Mouse (Mus musculus) stomach, embryonic 16.5 days (tissue): ENCODE results near the gene Sfxn4. TPM values are rescaled to one million over a fixed set of nuclear protein-coding genes. Genes with fewer than 3 reads are reported as not detected.

ENCODE experiments used
- ATAC-seq: fragments of 200-750 bp; cut with Nextera tagmentation; 2 replicates; pipeline ENCODE4 v1.8.0; 2017; ENCODE audit warnings: moderate number of reproducible peaks, moderate TSS enrichment; ENCODE audit not compliant: insufficient read depth, low FRiP score
- H3K27ac ChIP-seq: fragments of 300-500 bp; sonication (generic); 2 replicates; pipeline ENCODE4 v1.5.1; 2014; ENCODE audit warnings: low read length
- H3K27me3 ChIP-seq: fragments of 300-500 bp; sonication (generic); 2 replicates; pipeline ENCODE4 v1.6.1; 2014; ENCODE audit warnings: low read length, control low read depth, mixed read lengths; ENCODE audit not compliant: control insufficient read depth, insufficient read depth
- H3K36me3 ChIP-seq: fragments of 300-500 bp; sonication (generic); 2 replicates; pipeline ENCODE4 v1.6.1; 2014; ENCODE audit warnings: low read length; ENCODE audit not compliant: control insufficient read depth, insufficient read depth
- H3K4me1 ChIP-seq: fragments of 300-500 bp; sonication (generic); 2 replicates; pipeline ENCODE4 v1.6.1; 2014; ENCODE audit warnings: low read length, control low read depth, mixed read lengths; ENCODE audit not compliant: control insufficient read depth, insufficient read depth
- H3K4me2 ChIP-seq: fragments of 300-500 bp; sonication (generic); 2 replicates; pipeline ENCODE4 v1.6.1; 2014; ENCODE audit warnings: low read depth, low read length, mixed read lengths
- H3K4me3 ChIP-seq: fragments of 300-500 bp; sonication (generic); replicated peaks from 2 replicates; pipeline ENCODE4 v1.5.1; 2014; ENCODE audit warnings: mild to moderate bottlenecking, low read length
- H3K9ac ChIP-seq: fragments of 300-500 bp; sonication (generic); 2 replicates; pipeline ENCODE4 v1.6.1; 2014; ENCODE audit warnings: low read length
- H3K9me3 ChIP-seq: fragments of 300-500 bp; sonication (generic); replicated peaks from 2 replicates; pipeline ENCODE4 v1.6.1; 2016; ENCODE audit warnings: low read length, control low read depth; ENCODE audit not compliant: control insufficient read depth
- WGBS: fragments of 180-500 bp; shearing (Covaris S2); extraction: QIAGEN DNeasy Blood & Tissue Kit; methylation state at CpG from one replicate; pipeline ENCODE4 v1.1.7; 2014; 5-methylcytosine and 5-hydroxymethylcytosine counted together
- polyA plus RNA-seq: library from polyadenylated mRNA; unstranded; fragments of >200 nt; fragmentation: Nextera tagmentation; extraction: Ambion mirVana; gene quantifications from 2 replicates; pipeline ENCODE4 v1.2.1, GENCODE M21; 2015

Sfxn4 gene
- polyA plus RNA-seq, 1 experiment from 2014 or later: 5.7 TPM

DNA sequence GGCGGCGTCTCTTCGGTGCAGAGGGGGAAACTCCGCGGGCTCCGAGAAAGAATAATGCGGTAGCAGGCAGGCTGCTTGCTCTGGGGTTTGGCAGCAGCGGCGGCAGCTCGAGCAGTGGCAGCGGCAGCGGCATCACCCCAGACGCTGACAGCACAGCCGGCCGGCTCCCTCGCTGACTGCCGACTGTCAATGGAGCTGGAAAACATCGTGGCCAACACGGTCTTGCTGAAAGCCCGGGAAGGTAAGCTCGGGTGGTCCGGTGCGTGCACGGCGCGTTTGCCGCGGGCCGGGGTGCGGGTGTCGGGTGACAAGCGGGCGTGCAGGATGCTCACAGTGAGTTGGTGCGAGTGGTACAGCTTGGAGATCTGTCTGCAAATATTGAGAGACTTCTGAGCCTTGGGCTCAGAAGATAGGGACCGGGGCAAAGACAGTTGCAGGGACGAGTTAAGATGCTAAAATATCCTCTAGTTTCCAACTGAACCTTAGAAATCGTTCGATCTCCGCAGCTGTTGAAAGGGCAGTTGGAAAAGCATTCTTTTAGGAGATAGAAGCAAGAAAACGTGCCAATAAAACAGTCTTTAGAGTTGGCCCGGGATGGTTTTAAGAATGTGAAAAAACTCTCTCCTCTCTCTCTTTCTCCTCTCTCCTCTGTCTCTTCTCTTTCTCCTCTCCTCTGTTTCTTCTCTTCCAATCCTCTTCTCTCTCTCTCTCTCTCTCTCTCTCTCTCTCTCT is 29.3 kb upstream of the Sfxn4 start:
- Histone ChIP-seq H3K4me3 (peak overlapping the region; percentile 65), H3K4me2 (peak overlapping the region; percentile 71), H3K9ac (peak overlapping the region; percentile 65), H3K27ac (peak overlapping the region; percentile 84), H3K4me1 (peaks cover 5% of the 10 kb centered on the region; the same call in 1 of the 2 replicates), H3K36me3 (no peaks in the 10 kb centered on the region), H3K27me3 (no peaks in the 10 kb centered on the region), H3K9me3 (no peaks in the 10 kb centered on the region)
- under 1% methylated on average over 41 of the region's 41 CpGs for WGBS
- ATAC-seq: peak; percentile 4; the same call in 1 of the 2 replicates

DNA sequence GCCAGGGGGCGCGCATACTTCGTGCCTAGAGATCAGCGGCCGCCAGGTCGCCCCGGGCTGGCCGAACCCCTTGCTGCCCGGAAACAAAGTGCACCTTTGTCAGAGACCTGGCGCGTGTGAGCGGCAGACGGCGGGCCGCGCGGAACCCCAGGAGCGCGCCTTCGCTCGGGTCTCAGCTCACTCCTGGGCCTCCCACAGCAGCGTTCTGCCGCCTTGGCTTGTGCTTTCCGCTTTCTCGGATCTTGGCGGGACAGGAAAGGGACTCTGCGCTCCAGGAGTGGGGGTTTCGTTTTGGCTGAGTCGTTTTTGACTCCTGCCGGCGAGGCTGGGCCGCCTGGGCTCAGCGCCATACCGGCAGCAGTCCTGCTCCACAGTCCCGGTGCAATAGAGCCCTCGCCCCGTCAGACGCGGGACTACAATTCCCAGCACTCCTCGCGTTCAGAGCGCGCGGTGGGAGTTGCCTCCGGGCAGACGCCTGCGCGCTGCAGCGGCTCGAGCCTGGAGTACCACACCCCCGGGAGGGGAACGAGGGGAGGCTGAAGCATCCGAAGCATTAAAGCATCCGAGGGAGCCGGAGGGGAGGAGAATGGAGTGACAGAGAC is 28.5 kb upstream of the Sfxn4 start, which contains the start of gene Grk5:
TSS of gene Grk5 (plus strand) at position 36 of the 602 bp plus-strand sequence.
- Histone ChIP-seq H3K36me3 (no peaks in the 10 kb centered on the region), H3K27ac (peak within 1 kb of the TSS; percentile 95), H3K9me3 (no peaks in the 10 kb centered on the region), H3K27me3 (no peaks in the 10 kb centered on the region), H3K4me3 (peak within 1 kb of the TSS; percentile 65), H3K4me2 (peak within 1 kb of the TSS; percentile 71), H3K4me1 (peaks cover 5% of the 10 kb centered on the region; the same call in 1 of the 2 replicates), H3K9ac (peak within 1 kb of the TSS; percentile 81)
- peak; percentile 98 for ATAC-seq
- WGBS: under 1% methylated on average over 55 of the region's 55 CpGs

DNA sequence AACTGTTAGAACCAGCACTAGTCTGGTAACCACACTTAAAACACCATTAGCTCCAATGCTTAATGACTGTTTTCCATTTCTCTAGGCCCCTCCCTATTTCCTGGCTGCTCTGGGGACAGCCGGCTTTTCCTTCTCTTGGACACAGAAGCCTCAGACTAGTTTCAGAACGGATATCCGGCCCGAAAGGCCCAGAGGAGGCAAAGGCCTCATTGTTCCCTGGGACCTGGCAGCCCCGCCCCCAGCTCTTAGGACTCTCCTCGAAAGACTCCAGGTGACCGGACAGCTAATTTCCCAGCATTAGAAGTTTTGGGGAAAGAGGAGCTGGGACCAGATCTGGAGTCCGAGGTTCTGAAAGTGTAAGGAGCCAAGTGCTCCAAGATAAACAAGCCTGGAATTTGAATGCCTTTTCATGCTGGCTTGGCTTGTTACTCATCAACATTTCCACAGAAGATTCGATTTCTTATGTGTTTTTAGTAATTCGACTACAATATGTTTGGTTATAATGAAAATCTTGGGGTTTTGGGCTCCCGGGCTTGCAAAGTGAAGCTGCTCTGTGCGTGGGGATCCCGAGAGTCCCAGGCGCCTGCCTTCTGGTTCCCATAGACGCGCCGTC is 27.9 kb upstream of the Sfxn4 start:
- no peaks in the 10 kb centered on the region for H3K27me3 ChIP-seq
- peak overlapping the region; percentile 65 for H3K4me3 ChIP-seq
- ATAC-seq: peak; percentile 45; the same call in 1 of the 2 replicates
- no peaks in the 10 kb centered on the region for H3K9me3 ChIP-seq
- 5% methylated on average over 17 of the region's 17 CpGs for WGBS
- H3K4me1 ChIP-seq: peaks cover 5% of the 10 kb centered on the region; the same call in 1 of the 2 replicates
- H3K27ac ChIP-seq: peak overlapping the region; percentile 95
- H3K36me3 ChIP-seq: no peaks in the 10 kb centered on the region
- peak overlapping the region; percentile 71 for H3K4me2 ChIP-seq
- peak overlapping the region; percentile 81 for H3K9ac ChIP-seq

DNA sequence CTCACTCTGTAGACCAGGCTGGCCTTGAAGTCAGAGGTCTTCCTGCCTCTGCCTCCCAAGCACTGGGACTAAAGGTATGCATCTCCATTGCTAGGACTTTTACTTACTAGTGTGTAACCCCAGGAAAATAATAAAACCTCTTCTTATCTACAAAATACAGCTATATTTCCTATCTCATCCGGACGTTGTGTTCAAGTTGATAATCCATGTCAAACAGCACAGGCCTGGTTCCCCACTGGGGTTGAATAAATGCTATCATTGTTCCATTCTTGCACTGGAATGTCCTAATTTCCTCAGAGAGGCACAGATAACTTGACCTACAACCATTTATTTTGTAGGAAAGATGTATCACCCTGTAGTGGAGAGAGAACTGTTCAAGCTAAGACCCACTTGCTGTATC is 26.4 kb upstream of the Sfxn4 start:
- peaks cover 5% of the 10 kb centered on the region; the same call in 1 of the 2 replicates for H3K4me1 ChIP-seq
- no peak overlapping the region for H3K4me2 ChIP-seq
- H3K36me3 ChIP-seq: no peaks in the 10 kb centered on the region
- H3K4me3 ChIP-seq: no peak overlapping the region
- WGBS: 72% methylated on average over 2 of the region's 2 CpGs
- no peak overlapping the region for H3K9ac ChIP-seq
- H3K27me3 ChIP-seq: no peaks in the 10 kb centered on the region
- no peak for ATAC-seq
- H3K9me3 ChIP-seq: no peaks in the 10 kb centered on the region
- H3K27ac ChIP-seq: no peak overlapping the region

DNA sequence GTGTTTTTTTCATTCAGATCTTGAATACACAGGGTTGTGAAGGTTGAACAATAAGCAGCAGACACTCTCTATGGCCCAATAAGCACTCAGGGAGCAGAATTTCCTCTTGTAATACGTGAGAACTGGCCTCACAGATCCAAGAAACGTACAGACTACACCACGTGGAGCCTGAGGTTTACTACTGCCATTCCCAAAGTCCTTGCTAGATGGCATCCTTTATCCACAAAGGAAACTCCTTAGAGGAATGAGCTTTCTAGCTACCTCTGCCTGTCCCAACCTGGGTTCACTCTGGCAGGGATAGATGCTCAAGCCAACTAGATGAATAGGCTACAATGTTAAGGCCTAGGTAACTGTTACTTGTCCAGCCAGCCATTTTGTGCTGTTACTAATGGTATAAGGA is 21.9 kb upstream of the Sfxn4 start:
- H3K4me3 ChIP-seq: no peak overlapping the region
- H3K9ac ChIP-seq: no peak overlapping the region
- no peaks in the 10 kb centered on the region for H3K9me3 ChIP-seq
- 16% methylated on average over 3 of the region's 3 CpGs for WGBS
- H3K4me2 ChIP-seq: no peak overlapping the region
- ATAC-seq: peak; percentile 47; the same call in 1 of the 2 replicates
- no peaks in the 10 kb centered on the region for H3K27me3 ChIP-seq
- no peaks in the 10 kb centered on the region for H3K36me3 ChIP-seq
- H3K4me1 ChIP-seq: no peaks in the 10 kb centered on the region
- H3K27ac ChIP-seq: no peak overlapping the region

DNA sequence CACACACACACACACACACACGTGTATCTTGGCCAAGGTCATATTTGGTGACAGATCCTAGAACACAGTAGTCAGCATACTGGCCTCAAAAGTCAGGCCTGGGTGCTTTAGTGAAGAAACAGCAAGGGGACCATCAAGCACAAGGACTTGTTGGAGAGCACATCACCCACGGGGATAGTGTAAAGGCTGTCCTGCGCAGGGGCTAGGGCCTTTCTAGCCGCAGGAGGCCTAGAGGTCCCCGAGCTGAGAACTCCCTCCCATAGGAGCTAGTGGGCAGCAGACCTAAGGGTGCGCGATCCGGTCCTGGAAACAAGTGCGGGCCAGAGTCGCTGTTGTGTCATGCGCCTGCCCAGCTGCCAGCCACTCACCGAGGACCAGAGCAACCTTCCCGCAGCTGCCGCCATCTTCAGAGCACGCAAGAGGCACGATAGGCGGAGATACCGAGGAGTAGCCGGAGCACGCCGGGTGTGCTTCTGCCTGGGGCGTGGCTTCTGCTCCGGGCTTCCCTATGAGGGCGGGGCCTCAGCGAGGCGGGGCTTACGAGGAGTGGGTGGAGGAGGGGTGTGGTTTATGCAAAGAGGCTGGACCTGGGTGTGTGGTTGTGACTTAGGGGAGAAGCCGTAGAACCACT is 12.9 kb upstream of the Sfxn4 start, which contains the start of gene Prdx3:
TSS of gene Prdx3 (minus strand) at position 493 of the 631 bp plus-strand sequence.
- ATAC-seq: peak; percentile 100
- under 1% methylated on average over 28 of the region's 28 CpGs for WGBS
- H3K36me3 ChIP-seq: peaks cover 7% of the 10 kb centered on the region
- peak within 1 kb of the TSS; percentile 78 for H3K4me3 ChIP-seq
- no peaks in the 10 kb centered on the region for H3K9me3 ChIP-seq
- no peaks in the 10 kb centered on the region for H3K27me3 ChIP-seq
- peak within 1 kb of the TSS; percentile 91 for H3K9ac ChIP-seq
- H3K27ac ChIP-seq: peak within 1 kb of the TSS; percentile 80
- H3K4me1 ChIP-seq: peaks cover 10% of the 10 kb centered on the region
- peak within 1 kb of the TSS; percentile 64 for H3K4me2 ChIP-seq

DNA sequence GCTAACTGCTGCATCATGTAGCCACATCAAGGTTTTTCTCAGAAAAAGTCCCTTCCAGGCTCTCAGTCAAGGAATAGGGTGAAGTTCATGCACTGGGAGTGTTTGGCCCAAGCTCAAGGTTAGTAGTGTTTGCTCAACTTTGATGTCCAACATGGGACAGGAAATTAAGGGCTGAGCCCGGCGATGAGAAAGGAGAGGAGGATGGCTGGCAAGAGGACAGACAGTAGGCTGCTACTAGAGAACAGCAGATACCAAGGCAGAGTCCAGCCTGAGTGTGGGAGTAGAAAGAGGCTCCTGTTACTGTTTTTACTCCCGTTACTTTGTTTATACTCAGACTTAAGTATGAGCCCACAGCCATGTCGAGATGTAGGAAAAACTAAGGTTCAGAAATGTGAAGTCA is 12.2 kb upstream of the Sfxn4 start:
- H3K27ac ChIP-seq: peak overlapping the region; percentile 80; the same call in 1 of the 2 replicates
- peak overlapping the region; percentile 91; the same call in 1 of the 2 replicates for H3K9ac ChIP-seq
- peak overlapping the region; percentile 64 for H3K4me2 ChIP-seq
- no peak for ATAC-seq
- no peaks in the 10 kb centered on the region for H3K27me3 ChIP-seq
- WGBS: 10% methylated on average over 4 of the region's 4 CpGs
- peaks cover 13% of the 10 kb centered on the region for H3K36me3 ChIP-seq
- no peaks in the 10 kb centered on the region for H3K9me3 ChIP-seq
- H3K4me3 ChIP-seq: peak overlapping the region; percentile 78
- H3K4me1 ChIP-seq: peaks cover 10% of the 10 kb centered on the region

DNA sequence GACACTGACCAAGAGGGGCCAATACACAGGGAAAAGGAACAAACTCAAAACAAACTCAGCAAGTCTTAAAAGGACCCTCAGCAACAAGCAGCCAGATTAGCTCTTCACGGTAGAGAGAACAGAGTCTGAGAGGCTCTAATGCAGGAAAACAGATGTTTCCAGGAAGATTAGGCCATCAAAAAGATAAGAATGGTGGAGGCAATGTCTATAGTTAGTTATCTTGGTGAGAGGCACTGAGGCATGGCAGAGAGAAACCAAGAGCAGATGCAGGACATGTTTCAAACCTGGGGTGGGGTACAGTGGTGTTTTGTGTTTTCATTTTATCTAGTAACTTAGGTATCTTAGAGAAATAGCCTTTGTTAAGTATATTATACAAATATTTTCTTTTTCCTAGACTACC is 11.0 kb upstream of the Sfxn4 start:
- peaks cover 10% of the 10 kb centered on the region for H3K4me1 ChIP-seq
- H3K9me3 ChIP-seq: no peaks in the 10 kb centered on the region
- H3K27me3 ChIP-seq: no peaks in the 10 kb centered on the region
- H3K36me3 ChIP-seq: peaks cover 13% of the 10 kb centered on the region
- H3K27ac ChIP-seq: no peak overlapping the region
- no peak for ATAC-seq
- no peak overlapping the region for H3K4me2 ChIP-seq
- no peak overlapping the region for H3K9ac ChIP-seq
- no peak overlapping the region for H3K4me3 ChIP-seq
- WGBS: 64% methylated on average over 1 of the region's 1 CpGs
